ENCODE assay signal across 20 mouse cellular contexts in genomic region chr14:74673020-74673350, GRCm38 (mm10). TPM values are rescaled to one million over a fixed set of nuclear protein-coding genes. Genes with fewer than 3 reads are reported as not detected.
"Had no signal": no experiment of that assay in that cellular context is flagged by ENCODE, and none has a peak within 500 bp of the region (broad histone marks: within the 10 kb centered on the region; RNA-seq: fewer than 3 reads in every experiment).

No protein-coding gene starts in this region.

- H3K27ac ChIP-seq: kidney, postnatal 0 days; layer of hippocampus, adult 2 months; limb, embryonic 10.5 days; limb, embryonic 13.5 days; macrophage; midbrain, embryonic 12.5 days; neural tube, embryonic 13.5 days; stomach, embryonic 15.5 days had no signal

- H3K9ac ChIP-seq: limb, embryonic 13.5 days; lung, embryonic 14.5 days; midbrain, embryonic 12.5 days; neural tube, embryonic 13.5 days; stomach, embryonic 15.5 days had no signal

- H3K4me1 ChIP-seq: limb, embryonic 10.5 days; limb, embryonic 13.5 days; midbrain, embryonic 12.5 days; neural tube, embryonic 13.5 days; stomach, embryonic 15.5 days had no signal

- H3K27me3 ChIP-seq: limb, embryonic 13.5 days; midbrain, embryonic 12.5 days; neural tube, embryonic 13.5 days; stomach, embryonic 15.5 days had no signal

- H3K9me3 ChIP-seq: limb, embryonic 10.5 days; limb, embryonic 13.5 days; midbrain, embryonic 12.5 days; neural tube, embryonic 13.5 days; stomach, embryonic 15.5 days had no signal

- H3K36me3 ChIP-seq: limb, embryonic 10.5 days; limb, embryonic 13.5 days; midbrain, embryonic 12.5 days; neural tube, embryonic 13.5 days; stomach, embryonic 15.5 days had no signal

- ATAC-seq: lung, postnatal 0 days had no signal

- H3K4me3 ChIP-seq: layer of hippocampus, adult 2 months; limb, embryonic 10.5 days; limb, embryonic 13.5 days; midbrain, embryonic 12.5 days; myocyte; neural tube, embryonic 13.5 days; stomach, embryonic 15.5 days had no signal

- DNase-seq: kidney, adult 18-20 months; kidney, adult 9 months; kidney, postnatal 25 days; layer of hippocampus, adult 9-11 months; lung, embryonic 14.5 days; right cerebral cortex, postnatal 25 days; spleen, adult 18-20 months; thymus, postnatal 25 days had no signal

- H3K4me2 ChIP-seq: limb, embryonic 13.5 days; lung, embryonic 14.5 days; midbrain, embryonic 12.5 days; neural tube, embryonic 13.5 days; stomach, embryonic 15.5 days had no signal

RNA-seq across cellular contexts. Expression of gene Htr2a, which starts 32.3 kb away (rescaled TPM):
- total RNA-seq: monocyte, adult 5-6 weeks had no signal
- polyA plus RNA-seq: liver, adult 2 months; myocyte had no signal
